Comparison of ENCODE assay signal across 8 mouse cellular contexts in genomic region chr7:90131831-90132241, GRCm38 (mm10). TPM values are rescaled to one million over a fixed set of nuclear protein-coding genes. Genes with fewer than 3 reads are reported as not detected.
A peak's percentile ranks its signal among the peaks of the same experiment; 100 is the strongest.
DNase-seq lines count a peak whose midpoint lies in the region; ATAC-seq lines count a peak whose summit lies in the region.

No protein-coding gene starts in this region.

- no peaks in the 10 kb centered on the region for H3K9me3 ChIP-seq in heart, embryonic 11.5 days (replicated peaks; ENCODE audit: control insufficient read depth, low read length)
- H3K9me3 ChIP-seq in midbrain, embryonic 15.5 days: no peaks in the 10 kb centered on the region

- peak; percentile 18 for DNase-seq in CD4-positive, CD25-positive, alpha-beta regulatory T cell, adult 2 months (ENCODE audit: low read depth, low spot score)
- DNase-seq in R1 (ENCODE audit: low read depth, low spot score): peak; percentile 8
- peak; percentile 30 for DNase-seq in kidney, postnatal 10 days
- no peak for DNase-seq in cerebellum, adult 9-10 months
- DNase-seq in ovary, adult 18-20 months (ENCODE audit: low spot score): no peak

- H3K27ac ChIP-seq in heart, embryonic 11.5 days (ENCODE audit: low read depth, low read length): peak overlapping the region; percentile 100
- H3K27ac ChIP-seq in midbrain, embryonic 15.5 days: no peak overlapping the region

- no peaks in the 10 kb centered on the region for H3K36me3 ChIP-seq in heart, embryonic 11.5 days (ENCODE audit: control insufficient read depth, insufficient read depth, low read length)
- H3K36me3 ChIP-seq in midbrain, embryonic 15.5 days (replicated peaks): no peaks in the 10 kb centered on the region

- 8% methylated on average over 7 of the region's 7 CpGs for WGBS in heart, embryonic 11.5 days (ENCODE audit: insufficient replicate concordance)
- WGBS in midbrain, embryonic 15.5 days: 9% methylated on average over 7 of the region's 7 CpGs

- peak overlapping the region; percentile 96 for H3K4me3 ChIP-seq in heart, embryonic 11.5 days (ENCODE audit: low read depth, low read length)
- H3K4me3 ChIP-seq in midbrain, embryonic 15.5 days: peak overlapping the region; percentile 97

- 0 out of 2 replicates have a peak, but pooled peaks cover 3% of the 10 kb centered on the region for H3K4me1 ChIP-seq in heart, embryonic 11.5 days (ENCODE audit: control insufficient read depth, insufficient read depth, low read length)
- peaks cover 21% of the 10 kb centered on the region for H3K4me1 ChIP-seq in midbrain, embryonic 15.5 days

- H3K27me3 ChIP-seq in heart, embryonic 11.5 days (ENCODE audit: control insufficient read depth, insufficient read depth, low read length): no peaks in the 10 kb centered on the region
- H3K27me3 ChIP-seq in midbrain, embryonic 15.5 days (replicated peaks): no peaks in the 10 kb centered on the region

- peak overlapping the region; percentile 78 for H3K4me2 ChIP-seq in heart, embryonic 11.5 days
- H3K4me2 ChIP-seq in midbrain, embryonic 15.5 days: peak overlapping the region; percentile 86

- ATAC-seq in CD4-positive, CD25-positive, alpha-beta regulatory T cell, adult 4 months: no peak
- ATAC-seq in heart, embryonic 11.5 days (replicated peaks; ENCODE audit: insufficient number of reproducible peaks, low FRiP score, low TSS enrichment): no peak
- no peak for ATAC-seq in midbrain, embryonic 15.5 days (replicated peaks)

- peak overlapping the region; percentile 99 for H3K9ac ChIP-seq in heart, embryonic 11.5 days (ENCODE audit: low read depth, low read length)
- peak overlapping the region; percentile 98 for H3K9ac ChIP-seq in midbrain, embryonic 15.5 days

RNA-seq across cellular contexts. Expression of gene Picalm, which starts 1.8 kb away (rescaled TPM):
- 10 to 100 TPM; 49.0 to 71.7 TPM for polyA plus RNA-seq in CD4-positive, CD25-positive, alpha-beta regulatory T cell, adult 4 months (2017; shearing (Covaris generic))
- 36.1 and 43.7 TPM in 2 replicates for polyA plus RNA-seq in heart, embryonic 11.5 days (2014; fragmentation: Nextera tagmentation; extraction: Ambion mirVana)
- polyA plus RNA-seq in midbrain, embryonic 15.5 days (2015; fragmentation: Nextera tagmentation; extraction: Ambion mirVana): 38.1 and 39.1 TPM in 2 replicates

Comparison
In these comparisons a context has a peak if more than half of its experiments do, and no peak if none do; other contexts are left out.
1. DNase-seq: peak in CD4-positive, CD25-positive, alpha-beta regulatory T cell, adult 2 months (single experiment), R1 (single experiment) and kidney, postnatal 10 days (single experiment); none in cerebellum, adult 9-10 months (single experiment) and ovary, adult 18-20 months (single experiment).